Mouse (Mus musculus) heart, adult 2 months (tissue): ENCODE measurements at regions not wholly inside any gene's neighbourhood (a gene's known extent, or its start where the extent isn't known, plus 50 kb on each side); places are given as distances from the start of the nearest gene placed in this dataset.

Experiments
- CTCF ChIP-seq: fragments of 200-600 bp; IDR thresholded peaks from 2 replicates; pipeline ENCODE4 v1.8.1; 2022; ENCODE audit warnings: antibody characterized with exemption, mild to moderate bottlenecking, moderate library complexity
- POLR2A ChIP-seq: fragments of 200-500 bp; IDR thresholded peaks from 2 replicates; pipeline ENCODE4 v1.6.1; 2011; ENCODE audit warnings: mild to moderate bottlenecking, low read depth, low read length, control low read depth; ENCODE audit not compliant: insufficient read depth

DNA sequence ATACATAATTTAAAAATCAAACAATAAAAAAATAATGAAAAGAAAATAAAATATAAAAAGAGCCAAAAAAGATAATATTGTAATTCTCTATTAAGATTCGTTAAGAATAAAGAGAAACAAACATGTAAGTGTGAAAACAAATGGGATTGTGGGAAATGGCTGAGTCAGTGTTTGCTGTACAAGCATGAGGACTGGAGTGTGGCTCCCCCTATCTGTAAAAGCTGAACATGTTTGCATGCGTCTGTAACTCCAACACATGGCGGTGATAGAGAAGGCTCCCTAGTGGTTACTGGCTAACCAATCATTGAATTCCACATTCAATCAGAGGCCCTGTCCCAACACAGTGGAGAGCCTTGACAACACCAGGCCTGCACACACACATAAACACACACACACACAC lies 298.2 kb downstream of the Cenpc1 start:
- TF ChIP-seq POLR2A: no peak
- TF ChIP-seq CTCF: no peak
